Mouse (Mus musculus) bone marrow, adult 2 months (tissue): ENCODE results near the gene Rpl35.

Experiments used
- CTCF ChIP-seq: fragments of 200-500 bp; IDR thresholded peaks from 2 replicates; pipeline ENCODE4 v1.5.1; 2011; ENCODE audit warnings: low read length, control low read depth; ENCODE audit not compliant: control insufficient read depth, insufficient read depth
- POLR2A ChIP-seq: fragments of 200-500 bp; IDR thresholded peaks from 2 replicates; pipeline ENCODE4 v1.6.1; 2011; ENCODE audit warnings: low read depth, mild to moderate bottlenecking, control low read depth, low read length, borderline replicate concordance; ENCODE audit not compliant: control insufficient read depth

DNA sequence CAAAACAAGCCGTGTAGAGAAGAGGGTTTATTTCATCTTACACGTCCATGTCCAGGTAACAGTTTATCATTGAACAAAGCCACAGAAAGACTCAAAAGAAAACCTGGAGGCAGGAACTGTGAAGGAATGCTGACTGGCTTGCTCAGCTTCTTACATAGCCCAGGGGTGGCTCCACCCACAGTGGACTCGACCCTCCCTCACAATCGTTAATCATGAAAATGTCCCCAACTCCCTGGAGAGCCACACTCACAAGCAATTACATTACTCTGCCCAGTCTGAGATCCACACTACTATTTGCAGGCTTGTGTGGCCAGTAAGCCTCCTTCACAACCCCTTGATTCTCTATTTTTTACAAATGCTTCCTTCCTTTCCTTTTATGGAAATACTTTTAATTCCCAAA is 41.2 kb downstream of the Rpl35 start:
- TF ChIP-seq POLR2A (no peak), CTCF (no peak)
